In the genomic region with DNA sequence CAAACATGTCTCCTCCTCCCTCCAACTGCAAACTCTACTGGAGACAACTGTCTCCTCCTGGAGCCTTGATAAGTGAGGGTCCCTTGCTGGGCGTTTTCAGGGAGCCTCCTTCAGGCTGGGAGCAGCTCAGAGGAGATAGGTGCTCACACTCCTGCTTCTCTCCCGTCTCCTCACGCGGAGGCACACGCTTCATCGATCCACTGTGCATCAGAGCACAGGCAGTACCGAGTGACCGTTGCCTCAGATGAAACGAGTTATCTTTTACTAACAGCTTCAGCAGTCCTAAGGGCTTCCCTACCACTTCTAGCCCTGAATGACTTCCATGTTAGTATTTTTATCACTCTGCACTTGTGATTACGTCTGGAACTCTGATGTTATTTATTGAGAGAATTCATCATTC, we compare ENCODE assay signal across 24 mouse cellular contexts. TPM values are rescaled to one million over a fixed set of nuclear protein-coding genes. Genes with fewer than 3 reads are reported as not detected.
A peak's percentile ranks its signal among the peaks of the same experiment; 100 is the strongest.
DNase-seq lines count a peak whose midpoint lies in the region; ATAC-seq and TF ChIP-seq lines count a peak whose summit lies in the region.
"Had no signal": no experiment of that assay in that cellular context is flagged by ENCODE, and none has a peak within 500 bp of the region (broad histone marks: within the 10 kb centered on the region; RNA-seq: fewer than 3 reads in every experiment).

No protein-coding gene starts in this region.

- no peak overlapping the region for H3K9ac ChIP-seq in liver, embryonic 14.5 days (replicated peaks)
- H3K9ac ChIP-seq: forebrain, embryonic 15.5 days; hindbrain, embryonic 12.5 days; limb, embryonic 13.5 days; lung, embryonic 14.5 days; neural tube, embryonic 13.5 days; stomach, embryonic 15.5 days had no signal

- H3K36me3 ChIP-seq in kidney, adult 2 months (ENCODE audit: control insufficient read depth, insufficient read depth, low read length), result peaks cover 2% of the 10 kb centered on the region
- peaks cover 22% of the 10 kb centered on the region for H3K36me3 ChIP-seq in liver, embryonic 14.5 days (replicated peaks; ENCODE audit: control insufficient read depth, insufficient read depth, low read depth)

- H3K4me1 ChIP-seq in kidney, adult 2 months (ENCODE audit: control insufficient read depth, insufficient read depth, low read length), result peaks cover 14% of the 10 kb centered on the region; the same call in 1 of the 2 replicates
- H3K4me1 ChIP-seq in liver, embryonic 14.5 days (replicated peaks; ENCODE audit: control insufficient read depth in 2 of 2, insufficient read depth in 2 of 2, low read length in 1 of 2), result peaks cover 19 to 21% of the 10 kb centered on the region in 2 experiments
- H3K4me1 ChIP-seq in olfactory bulb, adult 2 months (ENCODE audit: control insufficient read depth, insufficient read depth, low read length), result peaks cover 33% of the 10 kb centered on the region

- WGBS in kidney, adult 2 months, result 41% methylated on average over 10 of the region's 10 CpGs
- 25% methylated on average over 10 of the region's 10 CpGs for WGBS in liver, embryonic 14.5 days (ENCODE audit: insufficient replicate concordance)
- WGBS in olfactory bulb, adult 2 months, result 37% methylated on average over 10 of the region's 10 CpGs

- DNase-seq in kidney, adult 2 months, result no peak
- no peak for DNase-seq in kidney, adult 18-20 months
- DNase-seq in liver, result peak; percentile 62
- DNase-seq in liver, embryonic 14.5 days (ENCODE audit: low read depth in 3 of 3, low spot score in 3 of 3), result peak in 2 of 3 experiments; percentile 37 to 42
- DNase-seq in gastrocnemius, postnatal 25 days, result no peak
- DNase-seq: adrenal gland, postnatal 10 days; cerebellum, adult 8-10 months; cerebellum, postnatal 36 days; gastrocnemius, postnatal 36 days; kidney, adult 11 months; layer of hippocampus, adult 9-11 months; thymus, adult 2 months had no signal

- H3K4me3 ChIP-seq in kidney, adult 2 months (ENCODE audit: insufficient read depth, low read depth, low read length), result no peak overlapping the region
- H3K4me3 ChIP-seq in liver, embryonic 14.5 days (ENCODE audit: insufficient read depth in 1 of 2, low read depth in 2 of 2, low read length in 2 of 2), result no peak overlapping the region
- H3K4me3 ChIP-seq in olfactory bulb, adult 2 months (ENCODE audit: insufficient read depth, low read depth, low read length), result peak overlapping the region; percentile 2; the same call in 1 of the 2 replicates
- H3K4me3 ChIP-seq: forebrain, embryonic 15.5 days; hindbrain, embryonic 12.5 days; limb, embryonic 13.5 days; myocyte; neural tube, embryonic 13.5 days; stomach, embryonic 15.5 days had no signal

- ATAC-seq in liver, embryonic 14.5 days (ENCODE audit: insufficient read depth), result peak; percentile 80
- no peak for ATAC-seq in granulocyte monocyte progenitor cell, adult 5-6 weeks (replicated peaks; ENCODE audit: poor library complexity, severe bottlenecking)

- no peaks in the 10 kb centered on the region for H3K27me3 ChIP-seq in kidney, adult 2 months (replicated peaks; ENCODE audit: control insufficient read depth, insufficient read depth, low read length)
- no peaks in the 10 kb centered on the region for H3K27me3 ChIP-seq in liver, embryonic 14.5 days (ENCODE audit: control insufficient read depth, insufficient read depth, low read length)
- H3K27me3 ChIP-seq: CH12.LX; forebrain, embryonic 15.5 days; hindbrain, embryonic 12.5 days; limb, embryonic 13.5 days; megakaryocyte, embryonic 14.5 days; neural tube, embryonic 13.5 days; stomach, embryonic 15.5 days had no signal

- H3K27ac ChIP-seq in kidney, adult 2 months (ENCODE audit: insufficient read depth, low read depth, low read length), result peak overlapping the region; percentile 10; the same call in 1 of the 2 replicates
- no peak overlapping the region for H3K27ac ChIP-seq in liver, embryonic 14.5 days
- H3K27ac ChIP-seq in olfactory bulb, adult 2 months (ENCODE audit: insufficient read depth, low read depth, low read length), result peak overlapping the region; percentile 53
- H3K27ac ChIP-seq: hindbrain, embryonic 12.5 days; kidney, postnatal 0 days; limb, embryonic 13.5 days; neural tube, embryonic 13.5 days; stomach, embryonic 15.5 days had no signal

- H3K4me2 ChIP-seq in liver, embryonic 14.5 days (ENCODE audit: low read depth), result peak overlapping the region; percentile 14
- H3K4me2 ChIP-seq: forebrain, embryonic 15.5 days; hindbrain, embryonic 12.5 days; limb, embryonic 13.5 days; lung, embryonic 14.5 days; neural tube, embryonic 13.5 days; stomach, embryonic 15.5 days had no signal

- no peak for TF ChIP-seq CTCF in kidney, adult 2 months (conservative IDR thresholded peaks at IDR 0.05; ENCODE audit: insufficient read depth, insufficient read length, low read depth, low read length)
- no peak for TF ChIP-seq CTCF in liver, embryonic 14.5 days (IDR thresholded peaks at IDR 0.05; ENCODE audit: low read depth)
- no peak for TF ChIP-seq CTCF in olfactory bulb, adult 2 months (IDR thresholded peaks at IDR 0.05; ENCODE audit: insufficient read depth, low read depth, low read length)

- no peak; the same call in 1 of the 2 replicates for TF ChIP-seq EP300 in liver, embryonic 14.5 days (IDR thresholded peaks at IDR 0.05; ENCODE audit: low read depth)

- TF ChIP-seq POLR2A in kidney, adult 2 months (IDR thresholded peaks at IDR 0.05; ENCODE audit: low read depth, low read length), result no peak
- no peak for TF ChIP-seq POLR2A in olfactory bulb, adult 2 months (IDR thresholded peaks at IDR 0.05; ENCODE audit: insufficient read depth, low read depth, low read length)

- H3K9me3 ChIP-seq in liver, embryonic 14.5 days (ENCODE audit: control insufficient read depth, low read length), result no peaks in the 10 kb centered on the region
- H3K9me3 ChIP-seq: forebrain, embryonic 15.5 days; hindbrain, embryonic 12.5 days; limb, embryonic 13.5 days; megakaryocyte, embryonic 14.5 days; neural tube, embryonic 13.5 days; stomach, embryonic 15.5 days had no signal

RNA-seq across cellular contexts. Expression of a gene that starts 30.9 kb away (rescaled TPM):
- 16.6 and 17.8 TPM in 2 replicates for polyA plus RNA-seq in kidney, adult 2 months (2012; rRNA removed)
- 3.8 and 5.9 TPM in 2 replicates for polyA plus RNA-seq in liver, embryonic 14.5 days (2012; rRNA removed)
- polyA plus RNA-seq in liver, embryonic 14.5 days (2014; fragmentation: Nextera tagmentation; extraction: Ambion mirVana), result 13.3 and 14.5 TPM in 2 replicates
- 135 TPM in 1 of 2 replicates, not detected in the other for polyA plus RNA-seq in olfactory bulb, adult 2 months (2012; ENCODE audit: insufficient read depth, insufficient read length, low replicate concordance, missing spikeins)
- 1 to 10 TPM; 8.0 to 9.3 TPM for total RNA-seq in gastrocnemius, postnatal 25 days (2021)
- total RNA-seq in granulocyte monocyte progenitor cell, adult 5-6 weeks (2014; fragmentation: Nextera tagmentation), result 33.6 and 43.6 TPM in 2 replicates
- total RNA-seq in granulocyte monocyte progenitor cell, adult 5-6 weeks (2017), result 54.3 and 66.2 TPM in 2 replicates

Comparison
In these comparisons a context has a peak if more than half of its experiments do, and no peak if none do; other contexts are left out.
1. DNase-seq: peak in liver (single experiment) and liver, embryonic 14.5 days (2 of 3); none in kidney, adult 2 months (single experiment), kidney, adult 18-20 months (single experiment) and gastrocnemius, postnatal 25 days (single experiment).